Mouse (Mus musculus) C2C12 (cell line): ENCODE measurements around the gene Cox16.

Source experiments
- CTCF ChIP-seq: IDR thresholded peaks from one replicate; pipeline ENCODE4 v1.5.1; 2011; ENCODE audit not compliant: control insufficient read depth, insufficient read depth, insufficient read length
- MYOG ChIP-seq: IDR thresholded peaks from one replicate; pipeline ENCODE4 v1.6.1; 2011; ENCODE audit not compliant: control insufficient read depth, insufficient read length; ENCODE audit errors: extremely low read depth

DNA sequence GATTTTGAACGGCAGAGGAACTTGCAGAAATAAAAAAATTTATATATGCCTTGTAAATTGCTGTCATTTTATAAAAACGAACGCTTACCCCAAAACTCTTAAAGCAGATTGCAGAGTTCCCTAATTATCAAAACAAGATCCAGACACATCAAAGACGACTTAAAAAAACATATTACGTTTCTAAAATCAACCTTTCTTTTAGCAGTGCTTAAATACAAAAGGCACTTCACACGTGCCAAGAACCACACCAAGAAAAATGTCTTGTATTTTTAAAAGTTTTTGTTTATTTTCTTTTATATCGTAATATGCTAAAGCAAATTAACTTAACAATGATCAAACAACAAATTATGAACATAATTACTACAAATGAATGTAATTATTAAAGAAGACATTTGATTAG, 715 bp downstream of the Cox16 start:
- TF ChIP-seq CTCF, result no peak
- no peak for TF ChIP-seq MYOG
